Mouse (Mus musculus) neural tube, embryonic 15.5 days (tissue): ENCODE measurements at regions not wholly inside any gene's neighbourhood (a gene's known extent, or its start where the extent isn't known, plus 50 kb on each side); places are given as distances from the start of the nearest gene placed in this dataset.
A peak's percentile ranks its signal among the peaks of the same experiment; 100 is the strongest.

Experiments used
- ATAC-seq: fragments of 200-750 bp; cut with Nextera tagmentation; 2 replicates; pipeline ENCODE4 v1.8.0; 2017; ENCODE audit warnings: mild to moderate bottlenecking, moderate TSS enrichment, moderate library complexity; ENCODE audit not compliant: low FRiP score
- H3K27ac ChIP-seq: fragments of 300-500 bp; sonication (generic); replicated peaks from 2 replicates; pipeline ENCODE4 v1.5.1; 2015; ENCODE audit warnings: mild to moderate bottlenecking, inconsistent platforms
- H3K27me3 ChIP-seq: fragments of 300-500 bp; sonication (generic); replicated peaks from 2 replicates; pipeline ENCODE4 v1.6.1; 2015; ENCODE audit warnings: inconsistent platforms
- H3K36me3 ChIP-seq: fragments of 300-500 bp; sonication (generic); 2 replicates; pipeline ENCODE4 v1.6.1; 2015; ENCODE audit warnings: inconsistent platforms
- H3K4me1 ChIP-seq: fragments of 300-500 bp; sonication (generic); 2 replicates; pipeline ENCODE4 v1.6.1; 2015; ENCODE audit warnings: inconsistent platforms
- H3K4me2 ChIP-seq: fragments of 300-500 bp; sonication (generic); 2 replicates; pipeline ENCODE4 v1.6.1; 2015; ENCODE audit warnings: inconsistent platforms, mild to moderate bottlenecking, moderate library complexity
- H3K4me3 ChIP-seq: fragments of 300-500 bp; sonication (generic); replicated peaks from 2 replicates; pipeline ENCODE4 v1.5.1; 2015; ENCODE audit warnings: mild to moderate bottlenecking, inconsistent platforms
- H3K9ac ChIP-seq: fragments of 300-500 bp; sonication (generic); replicated peaks from 2 replicates; pipeline ENCODE4 v1.6.1; 2015; ENCODE audit warnings: mild to moderate bottlenecking, inconsistent platforms
- H3K9me3 ChIP-seq: fragments of 300-500 bp; sonication (generic); replicated peaks from 2 replicates; pipeline ENCODE4 v1.6.1; 2016; ENCODE audit warnings: inconsistent platforms
- WGBS: fragments of 180-500 bp; shearing (Covaris S2); methylation state at CpG from one replicate; pipeline ENCODE4 v1.1.7; 2015; ENCODE audit warnings: mixed read lengths; 5-methylcytosine and 5-hydroxymethylcytosine counted together

DNA sequence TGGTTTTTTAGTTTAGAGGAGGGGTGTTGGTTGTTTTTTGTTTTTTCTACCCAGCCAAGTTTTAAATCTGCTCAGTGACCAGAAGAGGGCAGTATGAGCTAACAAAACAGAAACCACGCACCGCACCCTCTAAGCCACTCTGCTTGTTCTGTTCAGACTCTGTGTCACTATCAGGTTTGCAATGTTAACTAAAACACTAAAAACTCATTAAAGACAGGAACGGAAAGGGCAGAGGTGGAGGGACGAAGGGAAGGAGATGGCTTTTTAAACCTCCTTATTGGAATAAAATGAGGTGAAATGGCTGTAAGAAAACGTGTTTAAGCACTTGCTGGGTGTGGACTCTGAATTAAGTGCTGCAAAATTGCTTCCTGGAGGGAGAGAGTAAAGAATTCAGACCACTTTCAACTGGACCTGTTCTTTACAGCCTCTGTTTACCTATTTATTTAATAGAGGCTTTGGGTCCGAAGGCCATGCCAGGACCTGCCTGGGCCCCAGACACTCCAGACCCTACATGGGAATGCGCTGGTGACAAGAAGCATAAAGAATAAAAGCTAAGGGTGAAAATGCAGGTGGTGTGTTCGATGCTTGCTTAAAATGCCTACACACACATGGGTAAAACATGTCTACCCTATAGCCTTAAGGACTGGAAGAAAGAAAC, 116.1 kb upstream of the Olig3 start:
- Histone ChIP-seq H3K27ac (no peak overlapping the region), H3K27me3 (peaks cover 12% of the 10 kb centered on the region), H3K9me3 (no peaks in the 10 kb centered on the region), H3K9ac (no peak overlapping the region), H3K36me3 (no peaks in the 10 kb centered on the region), H3K4me2 (no peak overlapping the region), H3K4me3 (no peak overlapping the region), H3K4me1 (no peaks in the 10 kb centered on the region)
- ATAC-seq, result peak; percentile 81
- WGBS, result 30% methylated on average over 8 of the region's 8 CpGs

DNA sequence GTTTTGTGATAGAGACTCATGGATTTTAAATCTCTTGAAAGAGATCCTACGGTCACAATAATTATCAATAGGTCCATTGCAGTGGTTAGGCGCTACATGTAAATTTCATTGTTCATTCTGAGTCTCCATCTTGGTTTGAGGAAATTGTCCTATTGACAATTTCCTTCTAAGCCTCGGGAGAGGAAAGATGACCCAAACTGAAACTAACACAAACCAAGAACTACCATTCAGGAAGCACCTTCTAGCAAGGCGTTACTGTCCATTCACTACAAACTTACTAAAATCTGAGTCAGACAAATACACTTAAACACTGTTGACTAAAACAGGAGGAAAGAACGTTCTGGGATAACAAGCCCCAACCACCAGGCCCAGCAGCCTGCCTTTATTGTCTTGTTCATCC, 140.1 kb upstream of the Olig3 start:
- Histone ChIP-seq H3K4me2 (no peak overlapping the region), H3K4me1 (no peaks in the 10 kb centered on the region), H3K4me3 (no peak overlapping the region), H3K36me3 (no peaks in the 10 kb centered on the region), H3K27ac (no peak overlapping the region), H3K27me3 (no peaks in the 10 kb centered on the region), H3K9me3 (no peaks in the 10 kb centered on the region), H3K9ac (no peak overlapping the region)
- no peak for ATAC-seq
- WGBS, result 82% methylated on average over 5 of the region's 5 CpGs

DNA sequence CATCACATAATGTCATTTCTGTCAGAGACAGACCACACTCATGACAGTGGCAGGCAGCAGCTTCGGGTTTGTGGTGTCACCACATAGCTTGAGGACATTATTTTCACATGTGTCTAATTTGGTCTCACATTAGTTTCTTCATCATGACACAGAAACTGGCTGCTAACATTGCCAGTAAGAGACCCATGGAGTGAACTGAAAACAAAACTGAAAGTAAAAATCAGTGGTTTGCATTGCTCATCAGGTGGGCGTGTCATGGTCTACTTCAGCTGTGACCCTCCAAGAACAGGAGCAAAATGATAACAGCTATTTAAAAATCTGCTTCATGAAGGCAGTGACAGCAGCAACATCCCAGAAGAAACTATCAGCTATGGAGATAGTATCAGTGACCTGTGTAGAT, 146.6 kb upstream of the Olig3 start:
- Histone ChIP-seq H3K36me3 (no peaks in the 10 kb centered on the region), H3K27ac (no peak overlapping the region), H3K27me3 (no peaks in the 10 kb centered on the region), H3K4me3 (no peak overlapping the region), H3K4me2 (no peak overlapping the region), H3K9ac (no peak overlapping the region), H3K9me3 (no peaks in the 10 kb centered on the region), H3K4me1 (no peaks in the 10 kb centered on the region)
- 96% methylated on average over 2 of the region's 2 CpGs for WGBS
- ATAC-seq, result no peak

DNA sequence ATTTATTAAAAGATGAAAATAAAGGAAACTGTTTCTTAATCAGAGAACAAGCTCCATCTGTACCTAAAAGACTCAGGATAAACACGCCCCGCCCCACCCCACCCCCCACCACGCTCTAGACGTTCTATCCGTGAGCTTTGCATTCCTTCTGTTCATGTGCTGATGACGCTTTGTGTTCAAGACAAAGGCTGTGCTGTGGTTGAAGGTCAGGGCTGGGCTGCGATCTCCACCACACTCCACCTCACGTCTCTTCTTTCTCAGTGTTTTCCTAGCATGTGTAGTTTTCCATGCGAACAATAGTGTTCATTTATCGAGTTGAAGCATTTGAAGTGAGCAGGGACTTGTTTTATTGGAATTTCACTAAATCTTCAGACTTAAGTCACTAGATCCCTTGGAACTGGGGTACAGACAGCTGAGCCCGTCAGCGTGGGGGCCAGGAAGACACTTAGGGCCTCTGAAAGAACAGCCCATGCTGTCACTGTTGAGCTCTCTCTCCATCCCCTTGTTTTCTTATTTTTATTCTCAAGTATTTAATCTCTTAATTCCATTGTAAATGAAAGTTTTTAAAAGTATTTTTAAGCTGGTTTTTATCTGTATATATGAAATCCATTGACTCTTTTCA, 148.1 kb upstream of the Olig3 start:
- no peaks in the 10 kb centered on the region for H3K27me3 ChIP-seq
- H3K9me3 ChIP-seq, result no peaks in the 10 kb centered on the region
- 4% methylated on average over 12 of the region's 12 CpGs for WGBS
- no peak overlapping the region for H3K9ac ChIP-seq
- peak overlapping the region; percentile 37 for H3K4me2 ChIP-seq
- H3K4me1 ChIP-seq, result no peaks in the 10 kb centered on the region
- no peak for ATAC-seq
- H3K36me3 ChIP-seq, result no peaks in the 10 kb centered on the region
- H3K4me3 ChIP-seq, result no peak overlapping the region
- no peak overlapping the region for H3K27ac ChIP-seq

DNA sequence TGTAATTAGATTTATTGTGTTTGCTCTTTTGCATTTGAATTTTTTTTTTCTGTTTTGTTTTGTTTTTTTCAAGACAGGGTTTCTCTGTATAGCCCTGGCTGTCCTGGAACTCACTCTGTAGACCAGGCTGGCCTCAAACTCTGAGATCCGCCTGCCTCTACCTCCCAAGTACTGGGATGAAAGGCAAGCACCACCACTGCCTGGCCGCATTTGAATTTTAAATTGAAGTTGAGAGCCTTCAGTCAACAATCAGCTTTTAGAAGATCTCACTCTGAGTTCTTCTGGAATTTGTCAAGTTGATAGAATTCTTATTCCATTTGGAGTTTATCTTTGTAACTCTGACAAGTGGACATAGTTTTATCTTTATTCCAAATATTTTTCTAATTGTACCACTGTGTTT, 148.8 kb upstream of the Olig3 start:
- H3K27me3 ChIP-seq, result no peaks in the 10 kb centered on the region
- H3K36me3 ChIP-seq, result no peaks in the 10 kb centered on the region

DNA sequence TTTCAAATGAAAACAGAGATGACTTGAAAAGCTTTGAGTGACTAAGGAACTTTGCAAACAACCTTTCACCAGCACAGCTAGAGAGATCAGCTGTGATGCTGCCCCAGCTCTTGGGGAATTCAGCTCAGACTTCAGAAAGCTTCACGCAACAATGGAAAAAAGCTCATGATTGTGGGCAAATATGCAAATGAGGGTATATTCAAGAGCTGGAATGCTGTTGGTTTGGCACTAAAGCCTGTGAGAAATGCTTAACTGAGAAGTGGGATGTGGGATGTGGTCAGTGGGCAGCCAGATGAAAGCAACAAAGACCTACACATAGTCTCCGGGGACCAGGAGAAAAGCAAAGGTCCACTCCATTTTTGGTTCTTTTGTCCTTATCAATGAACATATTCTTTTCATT, 156.0 kb upstream of the Olig3 start:
- Histone ChIP-seq H3K4me3 (no peak overlapping the region), H3K27ac (no peak overlapping the region), H3K4me2 (no peak overlapping the region), H3K4me1 (no peaks in the 10 kb centered on the region), H3K27me3 (no peaks in the 10 kb centered on the region), H3K9ac (no peak overlapping the region), H3K36me3 (no peaks in the 10 kb centered on the region), H3K9me3 (no peaks in the 10 kb centered on the region)
- ATAC-seq, result no peak
- WGBS, result 72% methylated on average over 2 of the region's 2 CpGs

More for the DNA sequence above, 148.8 kb upstream of the Olig3 start:
- WGBS, result 65% methylated on average over 2 of the region's 2 CpGs
- Histone ChIP-seq H3K4me2 (no peak overlapping the region), H3K4me3 (no peak overlapping the region), H3K27ac (no peak overlapping the region), H3K4me1 (no peaks in the 10 kb centered on the region), H3K9ac (no peak overlapping the region), H3K9me3 (no peaks in the 10 kb centered on the region)
- ATAC-seq, result no peak

DNA sequence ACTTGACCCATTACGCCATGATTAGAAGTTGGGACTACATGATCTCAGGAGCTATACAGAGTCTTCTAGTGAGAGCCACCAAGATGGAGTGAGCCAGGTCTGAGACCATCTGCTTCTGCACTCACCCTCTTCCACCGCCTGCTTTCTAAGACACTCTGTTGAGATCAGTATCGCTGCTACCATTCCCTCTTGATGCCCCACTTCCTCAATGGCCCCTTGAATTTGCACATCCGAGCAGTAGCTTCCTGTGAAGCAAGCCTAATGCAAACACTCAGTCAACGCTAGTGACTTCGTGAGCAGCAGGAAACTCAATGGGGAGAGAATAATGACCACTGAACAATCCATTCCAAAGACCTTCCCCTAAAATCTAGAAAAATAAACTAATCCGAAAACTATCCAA, 160.7 kb upstream of the Olig3 start:
- Histone ChIP-seq H3K27me3 (no peaks in the 10 kb centered on the region), H3K4me2 (no peak overlapping the region), H3K4me1 (no peaks in the 10 kb centered on the region), H3K36me3 (no peaks in the 10 kb centered on the region), H3K9me3 (no peaks in the 10 kb centered on the region), H3K27ac (no peak overlapping the region), H3K9ac (no peak overlapping the region), H3K4me3 (no peak overlapping the region)
- WGBS, result 77% methylated on average over 7 of the region's 7 CpGs
- no peak for ATAC-seq

DNA sequence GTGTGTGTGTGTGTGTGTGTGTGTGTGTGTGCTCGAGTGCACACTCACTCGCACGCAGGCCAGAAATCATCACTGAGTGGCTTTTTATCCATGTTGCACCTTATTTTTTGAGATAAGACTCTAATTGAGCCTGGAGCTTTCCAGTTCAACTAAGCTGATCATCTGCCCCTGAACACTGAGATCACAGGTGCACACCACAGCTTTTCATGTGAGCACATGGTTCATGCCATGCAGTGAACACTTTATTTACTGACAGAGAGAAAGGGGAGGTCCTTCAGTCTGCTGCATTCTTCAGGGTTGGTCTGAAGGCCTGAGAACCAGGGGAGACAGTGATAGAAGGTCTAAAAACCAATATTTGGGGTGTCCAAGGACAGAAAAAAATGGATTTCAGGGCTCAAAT, 161.7 kb upstream of the Olig3 start:
- Histone ChIP-seq H3K27me3 (no peaks in the 10 kb centered on the region), H3K9me3 (no peaks in the 10 kb centered on the region), H3K4me1 (no peaks in the 10 kb centered on the region), H3K4me3 (no peak overlapping the region), H3K9ac (no peak overlapping the region), H3K36me3 (no peaks in the 10 kb centered on the region), H3K27ac (no peak overlapping the region), H3K4me2 (no peak overlapping the region)
- ATAC-seq, result no peak
- WGBS, result 93% methylated on average over 3 of the region's 3 CpGs

DNA sequence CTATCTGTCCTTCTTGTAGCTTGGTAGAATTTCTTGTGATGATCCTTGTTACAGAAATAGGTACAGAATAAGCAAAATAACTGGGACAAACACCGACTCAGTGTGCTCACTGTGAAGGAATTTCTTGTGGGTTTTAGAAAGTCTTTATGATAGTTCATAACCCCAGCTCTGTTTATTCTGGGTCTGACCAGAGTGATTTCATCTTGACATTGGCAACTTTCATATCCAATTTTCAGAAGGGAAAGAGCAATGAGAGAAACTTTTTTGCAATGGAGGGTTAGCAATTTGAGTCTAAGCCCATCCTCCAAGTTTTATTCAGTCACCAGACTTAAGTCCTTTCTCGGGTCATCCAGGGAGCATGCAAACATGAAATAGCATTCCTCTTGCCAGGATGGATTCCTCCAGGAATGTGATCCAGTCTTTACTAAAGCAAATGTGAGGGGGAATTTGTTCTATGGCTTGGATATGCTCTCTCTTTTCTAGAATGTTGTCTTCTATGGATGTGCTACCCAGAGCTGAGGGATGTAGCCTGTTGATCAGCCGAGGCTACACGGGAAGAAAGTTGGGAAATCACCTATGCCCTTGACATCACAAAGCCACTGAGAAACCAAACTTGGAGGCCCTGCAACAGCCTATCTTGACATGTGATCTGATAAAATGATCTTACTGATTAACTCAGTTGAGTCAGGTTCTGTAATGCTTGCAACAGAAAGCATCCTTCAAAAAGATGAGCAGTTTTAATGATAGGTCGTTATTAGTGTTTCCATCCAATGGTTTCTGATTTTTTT, 163.2 kb upstream of the Olig3 start:
- 85% methylated on average over 5 of the region's 5 CpGs for WGBS
- Histone ChIP-seq H3K36me3 (no peaks in the 10 kb centered on the region), H3K4me3 (no peak overlapping the region), H3K4me2 (no peak overlapping the region), H3K9me3 (no peaks in the 10 kb centered on the region), H3K9ac (no peak overlapping the region), H3K27me3 (no peaks in the 10 kb centered on the region), H3K27ac (no peak overlapping the region), H3K4me1 (peaks cover 4% of the 10 kb centered on the region; the same call in 1 of the 2 replicates)
- ATAC-seq, result no peak

DNA sequence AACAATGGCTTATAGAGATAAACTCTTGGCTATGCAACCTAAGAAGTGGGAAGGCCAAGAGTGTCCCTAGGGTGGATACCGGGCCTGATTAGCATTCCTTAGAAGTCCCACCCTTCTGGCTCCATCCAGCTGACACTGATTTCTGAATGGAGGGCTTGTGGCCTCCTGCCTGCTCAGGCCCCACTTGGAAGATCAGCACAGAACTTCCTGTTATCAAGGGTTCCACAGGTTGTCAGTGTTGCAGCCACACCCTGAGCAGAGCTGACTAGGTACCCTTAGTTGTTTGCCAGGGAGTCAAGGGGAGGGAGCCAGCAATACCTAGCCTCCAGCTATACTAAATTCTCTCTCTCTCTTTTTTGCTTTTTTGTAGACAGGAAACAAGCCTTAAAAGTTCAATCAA, 164.1 kb upstream of the Olig3 start:
- Histone ChIP-seq H3K4me2 (no peak overlapping the region), H3K4me1 (peaks cover 6% of the 10 kb centered on the region; the same call in 1 of the 2 replicates), H3K4me3 (no peak overlapping the region), H3K36me3 (no peaks in the 10 kb centered on the region), H3K27me3 (no peaks in the 10 kb centered on the region), H3K9me3 (no peaks in the 10 kb centered on the region), H3K9ac (no peak overlapping the region), H3K27ac (no peak overlapping the region)
- 26% methylated on average over 1 of the region's 1 CpGs for WGBS
- ATAC-seq, result no peak

DNA sequence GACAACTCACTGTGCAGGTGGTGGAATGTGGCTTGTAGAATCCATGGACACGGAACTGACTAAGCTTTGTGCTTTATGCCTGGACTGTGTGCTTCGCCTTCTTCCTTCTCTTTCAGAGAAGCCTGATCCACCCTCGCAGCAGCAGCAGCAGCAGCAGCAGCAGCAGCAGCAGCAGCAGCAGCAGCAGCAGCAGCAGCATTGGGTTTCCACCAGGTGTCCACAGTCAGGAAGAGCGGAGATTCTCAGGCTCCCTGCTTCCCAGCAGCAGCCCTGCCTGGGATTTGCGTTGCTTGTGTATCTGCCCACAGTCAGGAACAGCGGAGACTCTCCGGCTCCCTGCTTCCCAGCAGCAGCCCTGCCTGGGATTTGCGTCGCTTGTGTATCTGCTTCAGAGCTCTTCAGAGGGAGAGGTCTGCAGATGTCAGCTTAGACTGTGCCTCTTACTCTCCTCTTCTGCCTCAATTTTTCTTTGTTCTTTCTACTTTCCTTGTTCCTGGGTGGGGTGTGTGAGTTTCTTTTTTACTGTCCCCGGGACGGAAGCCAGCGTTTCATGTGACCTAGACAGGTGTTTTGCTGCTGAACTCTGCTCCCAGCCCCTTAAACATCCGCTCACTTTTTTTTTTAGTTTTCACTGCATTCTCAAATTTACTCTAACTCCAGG, 168.1 kb upstream of the Olig3 start:
- Histone ChIP-seq H3K9me3 (no peaks in the 10 kb centered on the region), H3K4me3 (peak overlapping the region; percentile 29), H3K4me2 (peak overlapping the region; percentile 57), H3K27me3 (0 out of 2 replicates have a peak, but pooled peaks cover 3% of the 10 kb centered on the region), H3K27ac (0 out of 2 replicates have a peak overlapping the region, but pooled peaks have one; percentile 35), H3K4me1 (peaks cover 6% of the 10 kb centered on the region; the same call in 1 of the 2 replicates), H3K9ac (peak overlapping the region; percentile 34), H3K36me3 (no peaks in the 10 kb centered on the region)
- 15% methylated on average over 13 of the region's 13 CpGs for WGBS
- ATAC-seq, result peak; percentile 76
